Mouse (Mus musculus) hematopoietic multipotent progenitor cell, adult 10-12 weeks (in vitro differentiated cells): ENCODE results near the gene Abcb1b. TPM values are rescaled to one million over a fixed set of nuclear protein-coding genes. Genes with fewer than 3 reads are reported as not detected.

Experiments
- polyA plus RNA-seq: library from polyadenylated mRNA; stranded (reverse); fragments of >175 nt; gene quantifications from 2 replicates; pipeline ENCODE4 v1.2.3, GENCODE M21; 2012; ENCODE audit warnings: low replicate concordance

Gene Abcb1b
- 2.9 and 4.9 TPM in 2 replicates for polyA plus RNA-seq

GRCm38 (mm10) chr5:8797987-8798751, at the start of gene Abcb1b:
Gene Abcb1b, plus strand, starts transcription at chr5:8798147.

GRCm38 (mm10) chr5:8893300-8894103, 95.6 kb downstream of the Abcb1b start, which contains the start of gene Abcb4:
Gene Abcb4, plus strand, starts transcription at chr5:8893717.

Other genes starting within 250 kb of the Abcb1b start
- gene Rundc3b, start 175.2 kb upstream of the Abcb1b start, polyA plus RNA-seq = 1.4 and 2.1 TPM in 2 replicates
- 1.1 and 1.5 TPM in 2 replicates for gene Abcb1a, start 138.1 kb upstream of the Abcb1b start, polyA plus RNA-seq
- 1.1 and 18.5 TPM in 2 replicates for gene Abcb4, start 95.6 kb downstream of the Abcb1b start, polyA plus RNA-seq
- 2.0 and 2.9 TPM in 2 replicates for gene Crot, start 199.2 kb downstream of the Abcb1b start, polyA plus RNA-seq